Mouse (Mus musculus): ENCODE results near the gene Bach2.

Bach2 gene

DNA sequence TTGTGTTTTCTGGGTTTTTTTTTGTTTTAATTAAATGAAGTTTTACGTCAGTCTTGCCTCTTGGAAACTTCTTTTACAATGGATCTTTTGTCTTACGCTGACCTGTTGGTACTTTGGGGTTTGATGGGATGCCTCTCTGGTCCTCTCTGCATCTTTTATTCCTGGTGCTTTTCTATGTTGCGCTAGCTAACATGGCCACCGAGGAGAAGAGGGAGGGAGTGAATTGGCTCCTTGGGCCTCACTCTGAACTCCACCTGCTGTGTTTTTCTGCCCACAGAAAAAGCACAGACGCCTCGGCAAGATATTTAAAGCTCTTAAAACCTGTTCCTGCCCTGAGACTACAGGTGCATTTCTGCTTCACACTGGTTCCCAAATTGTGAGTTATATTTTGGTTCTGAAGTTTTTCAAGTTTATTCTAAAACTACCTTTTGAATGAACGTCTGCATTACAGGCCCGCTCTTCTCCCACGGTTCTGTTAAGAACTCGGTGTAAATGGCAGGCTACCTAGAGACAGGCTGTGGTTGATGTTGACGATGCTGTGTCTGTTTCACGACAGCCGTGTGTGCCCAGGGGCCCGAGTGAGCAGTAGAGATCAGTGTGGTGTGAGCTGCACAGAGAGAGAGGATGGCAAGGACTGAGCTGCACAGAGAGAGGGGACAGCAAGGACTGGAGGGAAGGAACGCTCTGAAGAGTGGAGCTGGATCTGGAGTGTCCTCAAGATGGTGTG lies 13.5 kb downstream of the Bach2 start:
- DNase-seq = no peak

DNA sequence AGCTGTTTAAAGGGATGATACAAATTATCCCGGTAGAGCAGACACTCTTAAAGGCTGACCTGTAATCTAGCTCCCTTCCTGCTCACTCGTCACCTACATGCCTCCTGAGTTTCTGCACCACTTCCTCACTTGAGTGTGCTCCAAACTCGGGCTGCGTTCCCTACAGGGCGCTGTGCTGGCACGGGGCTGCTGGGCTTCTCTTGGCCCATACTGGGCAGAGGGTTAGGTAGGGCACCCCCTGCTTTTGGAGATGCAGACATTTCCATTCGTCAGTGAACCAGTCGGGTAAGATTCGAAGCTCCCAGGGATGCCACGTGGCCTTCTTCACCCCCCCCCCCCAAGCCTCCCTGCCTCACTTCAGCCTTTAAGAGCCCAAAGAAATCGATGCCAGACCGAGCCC lies 19.1 kb downstream of the Bach2 start:
- DNase-seq = no peak

DNA sequence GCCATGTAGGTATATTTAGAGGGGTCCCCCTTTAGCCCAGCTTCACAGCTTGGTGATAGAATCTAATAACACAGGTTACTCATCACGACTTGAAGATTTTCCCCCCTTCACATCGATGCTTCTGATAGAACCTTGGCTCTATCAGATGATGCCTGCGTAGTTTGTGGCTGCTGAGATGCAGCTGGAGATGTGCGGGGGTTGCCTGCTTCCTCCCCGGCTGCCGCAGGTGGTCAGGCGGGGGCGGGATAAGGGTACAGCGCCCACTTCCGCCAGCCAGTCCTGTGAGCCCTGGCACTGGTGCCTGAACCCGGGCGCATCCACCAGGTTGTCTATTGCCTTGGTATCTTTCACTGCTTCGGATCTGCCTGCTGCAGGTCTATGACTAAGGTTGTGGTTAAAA lies 19.5 kb downstream of the Bach2 start:
- no peak for DNase-seq

DNA sequence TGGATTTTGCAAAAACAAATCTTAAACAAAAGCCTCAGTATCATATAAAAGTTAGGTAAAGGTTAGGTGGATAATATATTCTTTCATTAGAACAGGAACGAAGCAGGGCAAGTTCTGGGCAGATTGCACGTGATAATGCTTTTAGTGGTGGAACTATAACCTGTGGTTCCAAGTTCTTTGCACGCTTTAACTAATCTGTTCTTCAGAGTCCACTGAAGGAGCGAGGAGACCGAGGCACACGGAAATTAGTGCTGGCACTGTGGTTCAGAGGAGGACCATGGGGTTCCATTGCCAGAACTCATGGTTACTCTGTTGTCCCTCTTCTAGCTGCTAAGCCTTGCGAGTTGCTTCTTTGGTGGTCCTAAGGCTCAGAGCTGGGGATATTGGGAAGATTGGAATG lies 20.0 kb downstream of the Bach2 start:
- no peak for DNase-seq

DNA sequence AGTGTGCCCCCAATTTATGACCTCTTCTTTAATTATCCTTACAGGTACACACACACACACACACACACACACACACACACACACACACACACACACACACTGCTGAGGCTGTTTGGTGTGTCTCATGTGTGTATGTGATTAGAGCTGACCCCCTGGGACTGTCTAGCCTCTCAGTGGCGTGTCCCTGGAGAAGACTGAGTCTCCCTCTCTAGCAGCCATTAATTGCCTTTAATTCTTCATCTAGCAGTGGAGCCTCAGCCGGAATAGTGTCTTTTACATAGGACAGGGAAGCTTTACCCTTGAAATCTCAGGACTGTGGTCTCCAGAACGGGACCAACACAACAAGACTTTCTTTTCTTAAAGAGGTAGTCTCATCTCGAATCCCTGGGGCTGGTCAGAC lies 22.3 kb downstream of the Bach2 start:
- no peak for DNase-seq

DNA sequence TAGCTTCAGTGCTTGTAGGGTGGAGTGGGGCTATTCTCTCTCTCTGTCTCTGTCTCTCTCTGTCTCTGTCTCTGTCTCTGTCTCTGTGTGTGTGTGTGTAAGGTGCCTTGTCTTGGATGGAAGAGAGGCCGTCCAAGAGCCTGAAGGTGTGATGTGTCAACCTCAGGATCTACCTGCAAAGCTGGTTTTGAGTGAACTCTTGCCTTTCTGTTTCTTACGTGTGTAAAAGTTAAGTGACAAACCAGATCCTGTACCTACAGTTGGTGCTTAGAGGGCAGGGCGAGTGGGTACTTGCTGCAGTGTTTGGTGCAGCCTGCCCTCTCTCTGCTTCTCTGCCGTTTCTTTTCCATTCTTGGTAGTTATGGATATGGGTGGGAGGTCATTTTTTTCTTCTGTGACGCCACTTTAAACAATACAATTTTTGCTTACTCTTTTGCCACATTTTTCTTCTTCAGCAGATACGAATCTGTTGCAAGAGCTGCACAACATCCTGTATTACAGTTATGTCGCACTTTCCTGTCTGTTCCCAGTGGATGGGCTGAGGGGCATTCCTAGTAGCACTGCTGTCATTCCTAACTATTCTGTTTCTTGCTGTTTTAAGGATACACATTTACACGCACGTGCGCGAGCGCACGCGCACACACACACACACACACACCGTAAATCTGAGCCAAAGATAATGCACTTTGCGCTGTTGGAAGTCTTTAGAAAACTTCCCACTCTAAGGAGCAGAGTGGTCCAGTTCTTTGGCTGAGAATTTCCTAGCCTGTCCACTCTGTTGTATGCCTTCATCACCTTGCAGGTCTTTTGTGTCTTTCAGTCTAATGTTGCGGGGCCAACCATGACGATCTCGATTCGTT lies 24.5 kb downstream of the Bach2 start:
- no peak for DNase-seq

DNA sequence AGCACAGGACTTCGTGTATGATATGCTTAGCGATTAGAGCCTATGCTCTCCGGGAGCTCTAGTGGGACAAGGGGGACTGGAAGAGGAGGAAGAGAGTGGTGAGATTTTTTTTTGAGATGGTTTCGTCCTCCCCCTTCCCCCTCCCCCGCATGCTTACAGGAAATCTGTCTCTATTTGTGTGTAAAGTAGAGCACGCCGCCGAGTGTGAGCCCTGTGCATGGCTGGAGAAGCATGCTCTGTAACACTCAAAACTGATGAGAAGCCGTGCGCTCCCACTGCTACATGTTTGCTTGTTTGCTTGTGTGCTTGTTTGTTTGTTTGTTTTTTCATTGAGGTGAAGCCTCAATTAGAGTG lies 25.1 kb downstream of the Bach2 start:
- no peak for DNase-seq

DNA sequence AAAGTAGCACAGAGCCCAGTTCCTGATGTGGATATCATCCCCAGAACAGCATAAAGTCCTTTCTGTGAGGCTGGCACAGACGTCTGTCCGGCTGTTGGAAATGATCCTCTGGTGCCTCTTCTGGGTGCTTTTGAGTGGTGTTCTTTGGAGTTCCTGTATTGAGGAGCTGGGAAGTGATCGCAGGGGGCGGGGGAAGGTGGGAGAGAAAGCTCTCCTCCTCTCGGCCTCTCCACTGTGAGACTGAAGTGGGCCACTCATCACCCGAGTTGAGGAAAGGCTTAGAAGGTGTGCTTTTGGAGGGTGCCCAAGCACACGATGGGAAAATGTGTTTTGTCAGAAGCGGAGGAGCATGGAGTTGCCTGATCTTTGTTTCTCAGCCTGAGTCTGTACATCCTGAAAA lies 26.3 kb downstream of the Bach2 start:
- no peak for DNase-seq

DNA sequence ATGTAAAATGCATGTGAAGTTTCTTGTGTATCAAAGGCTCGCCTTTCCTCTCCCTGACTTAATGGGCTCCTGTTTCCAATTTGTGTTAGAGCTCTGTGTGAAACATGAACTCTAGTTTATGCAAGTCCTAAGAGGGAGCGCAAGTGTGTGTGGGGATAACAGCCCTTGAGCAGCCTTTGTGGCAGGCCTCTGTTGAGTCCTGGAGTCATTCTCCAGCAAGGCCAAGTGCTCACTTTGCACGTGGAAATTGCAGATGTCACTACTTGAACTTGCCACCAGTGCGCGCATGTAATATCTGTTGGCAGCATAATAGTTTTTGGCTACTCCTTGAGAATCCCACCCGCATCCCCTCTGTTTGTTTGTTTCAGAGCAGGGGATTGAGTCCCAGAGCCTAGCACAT lies 28.1 kb downstream of the Bach2 start:
- DNase-seq = no peak

DNA sequence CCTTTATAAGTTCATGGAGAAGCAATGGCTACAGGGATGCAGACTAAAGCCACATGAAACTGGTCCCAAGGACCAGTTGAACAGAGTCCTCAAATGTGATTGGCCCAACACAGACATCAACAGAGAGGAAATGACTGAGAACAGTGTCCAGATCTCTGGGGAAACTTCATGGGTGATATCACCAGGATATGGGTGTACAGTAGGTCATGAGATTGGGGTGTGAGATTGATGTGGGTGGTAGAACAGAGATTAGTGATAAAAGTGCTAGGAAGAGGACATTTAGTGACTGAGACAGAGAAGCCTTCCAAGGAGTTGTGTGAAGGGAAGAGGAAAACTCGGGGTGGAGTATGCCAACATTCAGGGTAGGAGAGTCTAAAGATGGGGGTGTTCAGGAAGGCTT lies 29.4 kb downstream of the Bach2 start:
- DNase-seq = no peak

DNA sequence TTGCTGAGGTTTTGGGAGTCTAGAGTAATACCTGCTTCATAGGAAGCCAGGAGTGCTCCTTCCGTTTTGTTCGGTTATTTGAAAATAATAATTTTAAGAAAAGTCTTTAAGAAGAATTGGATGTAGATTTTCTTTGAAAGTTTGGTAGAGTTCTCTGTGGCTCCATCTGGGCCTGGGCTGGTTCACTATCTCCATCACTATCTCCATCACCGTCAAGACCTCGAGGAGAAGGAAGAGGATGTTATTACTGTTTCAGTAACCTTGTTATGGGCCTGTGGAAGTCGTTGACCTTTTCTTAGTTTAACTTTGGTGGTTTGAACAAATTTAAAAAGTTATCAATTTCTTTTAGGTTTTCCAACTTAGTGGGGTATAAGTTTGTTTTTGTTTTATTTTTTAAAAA lies 33.8 kb downstream of the Bach2 start:
- DNase-seq = no peak

DNA sequence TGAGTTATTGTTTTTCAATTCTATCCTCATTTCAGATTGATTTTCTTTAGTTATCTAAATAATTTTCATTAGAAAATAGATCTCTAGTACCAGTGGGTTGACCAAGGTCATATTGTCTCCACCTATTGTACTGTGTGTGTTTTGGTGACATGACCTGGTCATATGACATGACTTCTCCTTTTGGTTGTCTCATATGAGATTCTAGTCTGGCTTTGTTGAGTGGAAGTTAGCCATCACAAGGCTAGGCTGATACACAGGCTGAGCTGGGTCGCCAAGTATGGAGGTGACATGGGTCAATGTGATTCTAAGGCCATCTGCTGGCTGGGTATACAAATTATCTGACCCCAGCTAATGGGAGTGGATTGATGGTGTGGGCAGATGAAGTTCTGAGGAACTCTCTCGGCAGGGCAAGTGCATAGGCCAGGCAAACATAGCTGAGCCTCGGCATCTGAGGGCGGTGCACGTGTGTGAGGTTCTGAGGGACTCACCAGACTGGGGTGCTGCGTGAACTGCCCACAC lies 36.2 kb downstream of the Bach2 start:
- no peak for DNase-seq

DNA sequence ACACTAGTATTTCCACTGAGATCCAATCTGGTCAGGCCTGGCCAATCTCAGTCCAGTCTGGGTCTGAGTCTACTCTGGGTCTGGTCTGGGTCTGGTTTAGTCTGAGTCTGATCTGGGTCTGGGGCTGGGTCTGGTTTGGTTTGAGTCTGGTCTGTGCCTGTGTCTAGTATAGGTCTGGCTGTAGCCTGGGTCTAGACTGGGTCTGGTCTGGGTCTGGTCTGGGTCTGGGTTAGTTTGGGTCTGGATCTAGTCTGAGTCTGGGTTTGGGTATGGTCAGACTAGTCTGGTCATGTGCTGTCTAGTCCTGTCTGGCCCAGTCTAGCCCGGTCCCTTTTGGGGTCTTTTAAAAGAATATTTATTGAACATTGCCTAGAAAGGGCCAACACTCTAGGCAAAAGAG lies 41.2 kb downstream of the Bach2 start:
- no peak for DNase-seq

DNA sequence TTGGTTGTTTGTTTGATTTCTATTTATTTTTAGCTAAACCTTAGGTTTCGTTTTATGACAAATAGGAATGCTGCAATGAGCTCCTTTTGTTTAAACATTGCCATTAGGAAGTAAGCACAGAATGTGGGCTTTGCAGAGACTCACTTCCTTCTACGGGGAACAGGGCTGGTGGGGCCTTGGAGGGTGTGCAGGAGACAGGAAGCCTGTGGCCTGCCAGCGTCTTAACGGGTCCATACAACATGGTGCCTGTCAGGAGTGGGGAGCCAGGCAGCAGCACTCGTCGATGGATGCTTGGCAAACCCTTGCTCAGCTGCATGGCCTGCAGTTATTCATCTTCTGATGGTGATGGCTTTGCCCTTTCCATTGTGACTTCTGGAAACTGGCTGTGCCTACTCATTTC lies 41.8 kb downstream of the Bach2 start:
- peak; percentile 45 for DNase-seq

DNA sequence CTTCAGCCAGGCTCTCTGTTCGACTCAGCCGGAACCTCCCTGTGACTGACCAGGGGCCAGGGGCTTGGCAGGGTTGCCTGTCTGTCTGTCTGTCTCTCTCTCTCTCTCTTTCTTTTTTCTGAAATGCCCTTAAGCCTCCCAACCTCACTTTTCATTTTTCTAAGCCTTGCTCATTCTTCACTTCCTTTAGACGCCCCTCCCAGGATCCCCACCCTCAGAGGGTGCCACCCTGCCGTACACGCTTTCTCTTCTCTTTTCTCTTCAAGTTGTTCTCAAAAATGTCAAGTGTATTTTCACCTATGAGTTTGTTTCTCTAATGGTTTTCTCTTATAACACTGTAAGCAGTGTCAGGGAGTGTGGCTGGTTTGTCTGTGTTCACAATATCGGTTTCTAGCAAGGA lies 42.7 kb downstream of the Bach2 start:
- DNase-seq = no peak

DNA sequence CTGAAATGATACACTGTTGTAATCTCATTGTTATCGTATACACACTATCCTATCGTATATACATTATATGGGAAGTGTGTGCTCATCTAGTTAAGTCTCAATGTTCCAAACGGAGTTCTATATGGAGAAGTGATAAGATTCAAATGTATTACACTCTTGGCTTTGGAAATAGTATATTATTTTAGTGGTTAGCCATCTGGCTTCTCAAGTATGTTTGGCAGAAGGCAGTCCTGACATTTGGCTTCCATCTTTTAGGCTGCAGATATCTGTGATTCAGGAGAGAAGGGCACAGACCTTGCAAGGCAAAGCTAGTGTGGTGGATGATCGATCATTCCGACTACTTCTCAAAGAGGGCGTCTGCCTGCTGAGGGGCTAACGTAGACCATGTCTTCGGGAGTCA lies 47.8 kb downstream of the Bach2 start:
- no peak for DNase-seq

DNA sequence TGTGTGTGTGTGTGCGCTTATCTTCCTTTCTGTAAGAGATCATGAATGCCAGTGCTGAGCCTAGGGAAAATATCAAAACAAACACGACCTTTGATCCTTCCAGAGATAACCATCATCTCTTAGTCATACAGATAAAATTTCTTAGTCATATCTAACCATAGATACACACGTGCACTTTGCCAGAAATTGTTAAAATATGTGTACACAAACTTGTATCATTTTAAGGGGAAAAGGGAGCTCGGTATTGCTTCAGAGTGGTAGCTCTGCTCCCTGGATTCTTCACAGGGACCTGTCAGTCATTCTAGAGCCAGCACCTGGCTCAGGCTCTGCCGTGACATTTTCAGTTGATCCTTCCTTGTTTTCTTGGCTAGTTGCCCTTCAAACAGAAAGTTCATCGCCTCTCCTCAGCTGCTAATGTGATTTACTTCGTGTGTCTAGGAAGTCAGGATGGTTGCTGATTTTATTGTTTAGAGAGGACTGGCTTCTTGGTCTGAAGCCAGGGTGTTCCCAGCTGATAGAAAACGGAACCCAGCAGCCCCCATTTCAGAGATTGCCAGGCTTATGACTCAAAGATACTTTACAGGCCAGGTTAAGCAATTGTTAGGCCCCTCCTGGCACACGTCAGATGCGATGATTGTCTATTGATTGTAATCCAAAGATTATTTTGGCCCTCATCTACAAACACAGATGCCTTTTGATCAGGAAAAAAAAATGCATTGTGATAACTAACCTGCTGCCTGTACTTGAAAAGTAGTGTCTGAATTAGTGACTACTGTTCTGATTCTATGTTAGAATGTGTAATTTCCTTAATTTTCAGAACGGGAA lies 49.6 kb downstream of the Bach2 start:
- no peak for DNase-seq

DNA sequence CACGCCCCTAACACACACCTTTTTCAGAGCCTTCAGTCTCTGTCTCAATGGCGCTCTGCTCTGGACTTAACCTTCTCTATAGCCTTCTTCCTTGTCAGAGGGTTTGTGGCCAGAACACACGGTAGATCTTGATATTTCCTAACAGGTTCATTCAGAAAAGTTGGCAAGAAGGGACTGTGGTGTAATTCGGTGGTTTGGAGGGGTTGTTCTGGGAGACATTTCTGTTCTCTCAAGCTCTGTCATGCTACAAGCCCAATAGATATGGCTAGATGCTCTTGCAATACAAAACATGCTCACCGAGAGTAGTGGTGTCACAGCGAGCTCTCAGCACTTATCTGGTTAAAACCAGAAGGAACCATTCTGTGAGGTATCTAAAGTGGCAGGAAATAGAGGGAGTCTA lies 51.2 kb downstream of the Bach2 start:
- DNase-seq = no peak

DNA sequence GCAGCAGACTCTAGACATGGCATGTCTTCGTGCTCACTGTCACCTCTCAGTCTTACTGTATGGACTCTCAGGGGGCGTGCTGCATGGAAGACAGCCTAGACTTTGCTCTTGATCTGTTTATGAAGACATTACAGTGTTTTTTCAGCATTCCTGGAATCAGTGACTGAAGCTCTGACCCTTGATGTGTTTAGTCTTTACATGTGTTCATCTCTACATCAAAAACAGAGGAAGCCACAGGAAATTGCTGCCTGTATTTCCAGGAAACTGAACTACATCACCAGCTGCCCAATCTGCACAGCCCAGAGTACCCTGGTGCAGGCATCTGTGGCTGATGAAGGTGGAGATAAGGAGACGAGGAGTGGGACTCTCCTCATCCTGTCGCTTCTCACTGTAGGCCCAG lies 52.8 kb downstream of the Bach2 start:
- DNase-seq = no peak

DNA sequence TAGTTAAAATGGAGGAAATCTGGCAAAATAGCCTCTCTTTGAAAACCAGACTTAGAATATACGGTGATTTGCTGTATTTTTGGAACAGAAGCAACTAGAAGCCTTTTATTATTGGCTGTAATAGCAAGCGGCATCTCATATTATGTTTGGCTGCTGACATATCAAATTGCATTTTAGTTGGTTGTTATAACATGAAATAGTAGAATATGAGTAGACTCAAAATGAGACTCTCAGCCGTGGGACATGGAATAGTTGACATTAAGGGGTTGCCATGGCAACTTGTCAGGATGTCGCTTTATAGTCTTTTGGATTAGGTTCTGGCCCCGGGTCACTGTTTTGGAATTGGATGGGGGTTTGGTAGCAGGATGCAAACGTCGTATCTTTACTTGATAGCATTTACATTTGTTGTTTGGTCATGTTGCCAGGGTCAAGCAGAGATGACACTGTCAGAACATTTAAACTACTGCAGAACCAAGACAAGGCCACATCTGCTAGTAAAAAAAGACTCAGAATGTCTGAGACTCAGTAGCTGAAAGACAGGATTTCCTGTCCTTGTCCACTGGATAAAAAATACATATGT lies 55.2 kb downstream of the Bach2 start:
- no peak for DNase-seq

DNA sequence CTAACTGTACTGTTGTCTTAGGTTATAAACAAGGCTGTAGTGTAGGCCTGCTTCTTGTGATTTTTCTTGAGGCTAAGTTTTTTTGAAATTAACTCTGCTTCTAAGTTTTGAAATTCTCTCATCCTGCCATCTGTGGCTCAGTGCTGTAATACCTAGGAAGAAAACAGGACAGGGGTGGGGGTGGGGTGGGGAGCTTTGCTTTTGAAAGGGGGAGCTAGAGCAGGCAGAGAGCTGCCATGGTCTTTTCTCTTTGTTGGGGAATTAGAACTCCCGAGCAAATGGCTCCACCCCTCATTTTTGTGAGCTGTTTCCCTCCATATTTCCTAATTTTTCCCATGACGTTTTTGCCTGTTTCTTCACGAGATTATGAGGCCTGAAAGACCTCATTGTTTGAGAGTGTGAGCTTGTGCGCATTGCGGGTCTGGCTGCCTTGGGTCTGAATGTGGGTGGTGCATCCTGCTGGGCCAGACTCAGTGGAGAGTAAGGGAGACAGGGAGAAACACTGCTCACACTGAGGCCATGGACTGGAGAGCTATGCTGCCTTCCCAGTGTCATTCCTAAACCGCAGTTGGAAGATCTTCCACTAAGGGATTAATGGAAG lies 58.6 kb downstream of the Bach2 start:
- DNase-seq = no peak

DNA sequence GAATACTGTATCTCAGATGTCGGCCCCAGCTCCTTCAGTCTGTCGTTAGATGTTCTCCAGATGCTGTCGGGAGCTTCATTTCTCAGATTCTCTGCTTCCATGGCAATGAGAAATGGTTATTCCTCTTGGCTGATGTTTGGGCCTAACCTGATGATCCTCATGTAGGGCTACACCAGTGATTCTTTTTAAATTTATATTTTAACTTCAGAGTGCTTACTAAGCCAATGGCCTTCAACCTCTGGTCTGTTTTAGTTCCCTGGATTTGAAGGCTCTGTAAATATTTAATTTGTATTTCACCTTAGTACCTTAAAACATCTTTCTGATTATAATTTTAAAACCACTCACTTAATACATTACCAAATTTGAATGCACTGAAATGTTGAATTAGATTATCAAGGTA lies 60.6 kb downstream of the Bach2 start:
- no peak for DNase-seq

DNA sequence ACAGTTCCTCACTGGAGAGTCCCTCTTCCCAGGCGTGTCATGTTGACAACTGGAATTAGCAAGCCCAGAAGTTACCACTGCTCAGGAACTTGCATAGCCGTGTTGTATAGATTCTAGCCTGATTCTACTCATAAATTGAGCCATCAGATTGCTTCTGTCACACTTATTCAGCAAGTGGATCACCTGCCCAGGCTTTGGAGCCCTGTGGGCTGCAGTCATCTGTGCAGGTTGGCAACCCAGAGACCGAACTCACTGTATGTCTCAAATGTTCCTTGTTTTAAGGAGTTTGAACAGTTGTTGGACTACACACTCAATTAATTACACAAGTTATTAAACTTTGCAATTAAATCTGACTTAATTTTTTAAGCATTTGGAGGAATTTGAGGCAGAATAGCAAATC lies 61.4 kb downstream of the Bach2 start:
- DNase-seq = no peak

All from layer of hippocampus, adult 9-11 months (tissue).